Comparison of ENCODE assay signal across 13 mouse cellular contexts in the genomic region with DNA sequence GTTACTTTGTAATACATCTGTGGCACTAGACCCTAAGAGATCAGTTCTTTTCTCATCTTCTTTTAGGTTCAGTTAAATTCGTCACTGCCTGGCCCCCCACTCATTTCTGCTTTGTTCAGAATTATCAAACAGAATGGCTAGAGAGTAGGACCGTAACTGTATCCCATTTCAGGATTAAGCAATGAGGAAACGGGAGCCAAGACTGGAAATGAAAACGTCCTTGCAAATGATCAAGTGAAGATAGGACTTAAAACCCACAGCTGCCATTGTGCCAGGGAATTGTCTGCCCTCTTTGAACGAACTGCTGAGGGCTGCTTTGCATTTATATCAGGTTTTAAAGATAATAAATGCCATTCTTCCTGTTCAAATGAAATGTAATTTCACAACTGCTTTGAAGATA.
DNase-seq lines count a peak whose midpoint lies in the region; ATAC-seq lines count a peak whose summit lies in the region.
"Had no signal": no experiment of that assay in that cellular context is flagged by ENCODE, and none has a peak within 500 bp of the region (broad histone marks: within the 10 kb centered on the region; RNA-seq: fewer than 3 reads in every experiment).

No protein-coding gene starts in this region.

- peaks cover 12% of the 10 kb centered on the region; the same call in 1 of the 2 replicates for H3K9me3 ChIP-seq in heart, embryonic 12.5 days (replicated peaks)
- no peaks in the 10 kb centered on the region for H3K9me3 ChIP-seq in lung, embryonic 16.5 days (ENCODE audit: control insufficient read depth, low read length)
- no peaks in the 10 kb centered on the region for H3K9me3 ChIP-seq in embryonic facial prominence, embryonic 15.5 days (replicated peaks)
- H3K9me3 ChIP-seq: liver, embryonic 15.5 days had no signal

- H3K9ac ChIP-seq in heart, embryonic 12.5 days: no peak overlapping the region
- no peak overlapping the region for H3K9ac ChIP-seq in lung, embryonic 16.5 days (ENCODE audit: low read length)
- no peak overlapping the region for H3K9ac ChIP-seq in embryonic facial prominence, embryonic 15.5 days
- H3K9ac ChIP-seq: liver, embryonic 15.5 days; midbrain, embryonic 12.5 days had no signal

- no peaks in the 10 kb centered on the region for H3K4me1 ChIP-seq in heart, embryonic 12.5 days (replicated peaks)
- peaks cover 6% of the 10 kb centered on the region for H3K4me1 ChIP-seq in lung, embryonic 16.5 days (replicated peaks; ENCODE audit: control insufficient read depth, insufficient read depth, low read length)
- H3K4me1 ChIP-seq in embryonic facial prominence, embryonic 15.5 days: peaks cover 25% of the 10 kb centered on the region
- H3K4me1 ChIP-seq: liver, embryonic 15.5 days had no signal

- DNase-seq in heart, adult 8-10 months (ENCODE audit: low spot score): peak; percentile 24
- no peak for DNase-seq in lung, postnatal 4 days
- DNase-seq in skeletal muscle tissue, adult 2 months (ENCODE audit: low read depth, low spot score): peak; percentile 45
- no peak for DNase-seq in testis, postnatal 10 days (ENCODE audit: low spot score)
- DNase-seq: cerebellum, adult 8-10 months; right cerebral cortex, adult 18-20 months had no signal

- no peak overlapping the region for H3K4me3 ChIP-seq in heart, embryonic 12.5 days
- H3K4me3 ChIP-seq in lung, embryonic 16.5 days (ENCODE audit: low read length): no peak overlapping the region
- no peak overlapping the region for H3K4me3 ChIP-seq in embryonic facial prominence, embryonic 15.5 days (replicated peaks)
- H3K4me3 ChIP-seq: liver, embryonic 15.5 days; midbrain, embryonic 12.5 days had no signal

- no peaks in the 10 kb centered on the region for H3K27me3 ChIP-seq in heart, embryonic 12.5 days (replicated peaks)
- H3K27me3 ChIP-seq in lung, embryonic 16.5 days (ENCODE audit: control insufficient read depth, insufficient read depth, low read depth, low read length): no peaks in the 10 kb centered on the region
- no peaks in the 10 kb centered on the region for H3K27me3 ChIP-seq in embryonic facial prominence, embryonic 15.5 days
- H3K27me3 ChIP-seq: liver, embryonic 15.5 days; midbrain, embryonic 12.5 days had no signal

- no peak overlapping the region for H3K27ac ChIP-seq in heart, embryonic 12.5 days (ENCODE audit: poor library complexity, severe bottlenecking)
- peak overlapping the region; percentile 12 for H3K27ac ChIP-seq in lung, embryonic 16.5 days (ENCODE audit: low read length)
- no peak overlapping the region for H3K27ac ChIP-seq in embryonic facial prominence, embryonic 15.5 days (replicated peaks)
- H3K27ac ChIP-seq: liver, embryonic 15.5 days; midbrain, embryonic 12.5 days had no signal

- 22% methylated on average over 5 of the region's 5 CpGs for WGBS in heart, embryonic 12.5 days
- WGBS in lung, embryonic 16.5 days: 19% methylated on average over 5 of the region's 5 CpGs
- 7% methylated on average over 5 of the region's 5 CpGs for WGBS in embryonic facial prominence, embryonic 15.5 days

- no peak for ATAC-seq in heart, embryonic 12.5 days (ENCODE audit: insufficient number of reproducible peaks, low FRiP score)
- peak; percentile 27; the same call in 1 of the 2 replicates for ATAC-seq in lung, embryonic 16.5 days (ENCODE audit: low read depth)
- peak; percentile 27; the same call in 1 of the 2 replicates for ATAC-seq in embryonic facial prominence, embryonic 15.5 days (ENCODE audit: insufficient number of reproducible peaks, low FRiP score, low TSS enrichment, low read depth)
- no peak for ATAC-seq in cerebellum, adult (ENCODE audit: insufficient number of reproducible peaks, low FRiP score, low TSS enrichment)
- ATAC-seq: intestine, postnatal 0 days had no signal

- no peak overlapping the region for H3K4me2 ChIP-seq in heart, embryonic 12.5 days
- H3K4me2 ChIP-seq in lung, embryonic 16.5 days (ENCODE audit: low read depth, low read length): 0 out of 2 replicates have a peak overlapping the region, but pooled peaks have one; percentile 28
- no peak overlapping the region for H3K4me2 ChIP-seq in embryonic facial prominence, embryonic 15.5 days (replicated peaks)
- H3K4me2 ChIP-seq: liver, embryonic 15.5 days; midbrain, embryonic 12.5 days had no signal

- H3K36me3 ChIP-seq in heart, embryonic 12.5 days: no peaks in the 10 kb centered on the region
- H3K36me3 ChIP-seq in lung, embryonic 16.5 days (ENCODE audit: control insufficient read depth, insufficient read depth, low read length): no peaks in the 10 kb centered on the region
- no peaks in the 10 kb centered on the region for H3K36me3 ChIP-seq in embryonic facial prominence, embryonic 15.5 days
- H3K36me3 ChIP-seq: liver, embryonic 15.5 days; midbrain, embryonic 12.5 days had no signal

Comparison
In these comparisons a context has a peak if more than half of its experiments do, and no peak if none do; other contexts are left out.
1. DNase-seq: peak in heart, adult 8-10 months (single experiment) and skeletal muscle tissue, adult 2 months (single experiment); none in lung, postnatal 4 days (0 of 2) and testis, postnatal 10 days (single experiment).
2. ATAC-seq: peak in lung, embryonic 16.5 days (single experiment) and embryonic facial prominence, embryonic 15.5 days (single experiment); none in heart, embryonic 12.5 days (single experiment) and cerebellum, adult (single experiment).